Mouse (Mus musculus): ENCODE measurements around the gene Ttc41.

GRCm38 (mm10) chr10:86788193-86788592 lies 82.6 kb downstream of the Ttc41 start:
- TF ChIP-seq GATA1 (IDR thresholded peaks at IDR 0.05; ENCODE audit: borderline replicate concordance, low read length) = no peak
- no peak for TF ChIP-seq FLI1 (IDR thresholded peaks at IDR 0.05; ENCODE audit: low read length)
